Mouse (Mus musculus) small intestine, adult 2 months (tissue): Measurements from ENCODE around the gene Pgm2. TPM values are rescaled to one million over a fixed set of nuclear protein-coding genes. Genes with fewer than 3 reads are reported as not detected.
A peak's percentile ranks its signal among the peaks of the same experiment; 100 is the strongest.

Experiments used
- H3K27ac ChIP-seq: fragments of 200-500 bp; 2 replicates; pipeline ENCODE4 v1.5.1; 2012; ENCODE audit warnings: low read depth, low read length, control low read depth, inconsistent platforms; ENCODE audit not compliant: insufficient read depth
- H3K27me3 ChIP-seq: fragments of 200-500 bp; 2 replicates; pipeline ENCODE4 v1.6.1; 2012; ENCODE audit warnings: mild to moderate bottlenecking, moderate library complexity, low read length, inconsistent platforms; ENCODE audit not compliant: control insufficient read depth, insufficient read depth
- H3K36me3 ChIP-seq: fragments of 200-500 bp; 2 replicates; pipeline ENCODE4 v1.6.1; 2012; ENCODE audit warnings: mild to moderate bottlenecking, low read length, control low read depth, inconsistent platforms; ENCODE audit not compliant: control insufficient read depth, insufficient read depth
- H3K4me1 ChIP-seq: fragments of 200-500 bp; 2 replicates; pipeline ENCODE4 v1.6.1; 2012; ENCODE audit warnings: low read length, inconsistent platforms, mixed read lengths; ENCODE audit not compliant: control insufficient read depth, insufficient read depth, insufficient read length
- H3K4me3 ChIP-seq: fragments of 200-500 bp; 2 replicates; pipeline ENCODE4 v1.5.1; 2012; ENCODE audit warnings: low read depth, mild to moderate bottlenecking, control low read depth, inconsistent platforms, low read length, moderate library complexity
- CTCF ChIP-seq: fragments of 200-500 bp; IDR thresholded peaks from 2 replicates; pipeline ENCODE4 v1.5.1; 2012; ENCODE audit warnings: low read depth, mild to moderate bottlenecking, control low read depth, inconsistent platforms, low read length, moderate library complexity, mixed read lengths; ENCODE audit not compliant: insufficient replicate concordance, insufficient read length; ENCODE audit errors: extremely low read depth
- POLR2A ChIP-seq: fragments of 200-500 bp; IDR thresholded peaks from 2 replicates; pipeline ENCODE4 v1.6.1; 2012; ENCODE audit warnings: low read depth, mild to moderate bottlenecking, control low read depth, inconsistent platforms, low read length, moderate library complexity
- WGBS: fragments of 180-500 bp; shearing (Covaris S2); methylation state at CpG from one replicate; pipeline ENCODE4 v1.1.7; 2018; 5-methylcytosine and 5-hydroxymethylcytosine counted together
- polyA plus RNA-seq: library from polyadenylated mRNA; depleted of rRNA; stranded (reverse); fragments of >200 nt; gene quantifications from 2 replicates; pipeline ENCODE4 v1.2.3, GENCODE M21; 2012

Pgm2 gene
- polyA plus RNA-seq, 1 experiment: 82.8 TPM

DNA sequence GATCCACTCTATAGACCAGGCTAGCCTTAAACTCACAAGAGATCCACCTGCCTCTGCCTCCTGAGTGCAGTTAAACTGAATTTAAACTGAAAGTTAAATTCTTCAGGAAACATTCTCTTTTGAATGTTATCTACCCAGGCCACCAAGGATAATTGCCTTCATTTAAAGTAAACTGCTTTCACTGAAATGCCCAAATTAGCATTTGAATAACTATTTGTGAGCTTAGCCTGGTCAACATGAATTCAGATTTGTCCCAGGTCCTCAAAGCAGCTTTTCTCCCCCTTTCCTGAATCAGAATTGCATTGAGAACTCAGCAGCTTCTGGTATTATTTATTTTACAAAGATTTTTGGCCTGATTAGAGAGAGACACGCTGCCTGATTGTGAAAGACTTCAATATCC is 24.4 kb downstream of the Pgm2 start:
- Histone ChIP-seq H3K27me3 (no peaks in the 10 kb centered on the region), H3K4me3 (no peak overlapping the region), H3K4me1 (peaks cover 5% of the 10 kb centered on the region; the same call in 1 of the 2 replicates), H3K36me3 (peaks cover 39% of the 10 kb centered on the region), H3K27ac (no peak overlapping the region)
- 96% methylated on average over 1 of the region's 1 CpGs for WGBS
- TF ChIP-seq POLR2A: no peak
- TF ChIP-seq CTCF: no peak

DNA sequence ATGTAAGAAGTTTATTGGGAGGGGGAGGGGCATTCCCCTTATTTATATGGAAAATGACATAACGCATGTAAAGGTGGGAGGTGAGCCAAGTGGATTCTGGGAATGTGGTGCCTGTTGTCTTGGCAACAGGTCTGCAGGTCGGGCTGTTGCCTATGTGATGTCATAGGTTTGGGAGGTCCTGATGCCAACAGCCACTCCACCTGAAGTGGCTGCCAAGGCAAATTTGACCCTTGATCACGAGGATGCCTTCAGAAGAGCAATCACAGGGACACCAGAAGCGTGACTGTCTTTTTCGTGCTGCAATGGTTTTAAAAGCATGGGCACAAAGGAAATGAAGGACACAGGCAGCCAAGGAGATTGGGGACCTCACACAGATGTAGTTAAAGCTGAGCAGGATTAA is 33.0 kb downstream of the Pgm2 start:
- H3K4me1 ChIP-seq: peaks cover 2% of the 10 kb centered on the region; the same call in 1 of the 2 replicates
- TF ChIP-seq POLR2A: no peak
- no peak for TF ChIP-seq CTCF
- no peak overlapping the region for H3K27ac ChIP-seq
- H3K36me3 ChIP-seq: peaks cover 5% of the 10 kb centered on the region
- 59% methylated on average over 5 of the region's 5 CpGs for WGBS
- H3K27me3 ChIP-seq: no peaks in the 10 kb centered on the region
- no peak overlapping the region for H3K4me3 ChIP-seq

DNA sequence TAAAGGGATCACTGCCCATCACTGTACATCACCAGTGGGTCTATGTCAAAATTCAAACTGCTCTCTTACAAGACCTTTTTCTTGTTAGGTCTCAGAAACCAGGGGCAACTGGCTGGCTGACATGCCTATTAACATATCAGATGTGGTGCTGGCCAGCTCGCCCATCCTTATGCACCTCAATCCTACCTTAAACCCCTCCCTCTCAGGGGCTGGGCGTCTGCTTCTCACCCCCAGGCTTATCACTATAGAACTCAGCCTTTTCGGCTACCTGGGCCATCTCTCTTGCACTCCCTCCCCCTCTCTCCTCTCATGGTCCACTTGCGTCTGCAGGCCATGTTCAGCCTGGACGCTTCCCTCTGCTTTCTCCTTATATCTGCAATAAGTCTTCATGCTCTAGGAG is 38.8 kb downstream of the Pgm2 start:
- no peak overlapping the region for H3K27ac ChIP-seq
- TF ChIP-seq POLR2A (no peak), CTCF (no peak)
- H3K36me3 ChIP-seq: peaks cover 5% of the 10 kb centered on the region
- no peaks in the 10 kb centered on the region for H3K27me3 ChIP-seq
- no peak overlapping the region for H3K4me3 ChIP-seq
- 78% methylated on average over 5 of the region's 5 CpGs for WGBS
- H3K4me1 ChIP-seq: peaks cover 2% of the 10 kb centered on the region; the same call in 1 of the 2 replicates

DNA sequence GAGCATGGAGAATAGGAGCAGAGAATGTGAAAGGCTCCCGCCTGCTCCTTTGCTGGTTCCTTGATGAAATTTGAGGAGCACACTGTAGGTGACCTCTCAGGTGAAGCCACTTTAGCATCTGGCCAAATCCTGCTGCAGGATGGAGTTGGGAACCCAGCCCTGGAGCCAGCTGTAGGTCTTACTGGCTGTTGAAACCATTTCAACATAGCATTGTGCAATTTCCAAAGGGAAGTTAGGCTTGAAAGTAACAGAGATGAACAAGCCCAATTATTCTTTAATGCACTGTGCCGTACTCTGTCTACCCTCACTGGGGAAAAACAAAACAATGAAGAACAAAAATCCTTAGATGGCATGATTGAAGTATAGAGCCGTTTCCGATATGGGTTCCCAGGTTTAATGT is 41.2 kb downstream of the Pgm2 start:
- Histone ChIP-seq H3K27ac (no peak overlapping the region), H3K4me3 (no peak overlapping the region), H3K4me1 (peaks cover 2% of the 10 kb centered on the region; the same call in 1 of the 2 replicates), H3K36me3 (no peaks in the 10 kb centered on the region), H3K27me3 (no peaks in the 10 kb centered on the region)
- TF ChIP-seq CTCF (no peak), POLR2A (no peak)
- WGBS: 89% methylated on average over 4 of the region's 4 CpGs

DNA sequence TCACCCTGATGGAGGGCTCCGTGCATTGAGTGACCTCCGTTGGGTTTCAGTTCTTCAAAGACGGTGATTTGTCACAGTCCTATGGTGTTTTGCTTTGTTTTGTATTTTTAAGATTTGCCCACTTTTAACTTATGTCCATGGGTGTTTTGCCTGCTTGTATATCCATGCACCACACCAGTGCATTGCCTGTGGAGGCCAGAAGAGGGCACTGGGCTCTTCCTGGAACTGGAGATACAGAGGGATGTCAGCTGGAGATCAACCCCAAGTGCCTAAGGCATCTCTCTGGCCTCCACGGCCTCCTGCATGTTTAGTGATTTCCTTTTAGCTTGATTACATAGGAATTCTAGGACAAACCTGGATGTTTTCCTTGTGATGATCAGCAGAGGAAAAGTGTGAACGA is 43.6 kb downstream of the Pgm2 start:
- no peaks in the 10 kb centered on the region for H3K4me1 ChIP-seq
- H3K27ac ChIP-seq: no peak overlapping the region
- H3K36me3 ChIP-seq: no peaks in the 10 kb centered on the region
- 74% methylated on average over 5 of the region's 5 CpGs for WGBS
- H3K4me3 ChIP-seq: no peak overlapping the region
- no peaks in the 10 kb centered on the region for H3K27me3 ChIP-seq
- TF ChIP-seq CTCF: peak; percentile 64; the same call in 1 of the 2 replicates
- TF ChIP-seq POLR2A: no peak

DNA sequence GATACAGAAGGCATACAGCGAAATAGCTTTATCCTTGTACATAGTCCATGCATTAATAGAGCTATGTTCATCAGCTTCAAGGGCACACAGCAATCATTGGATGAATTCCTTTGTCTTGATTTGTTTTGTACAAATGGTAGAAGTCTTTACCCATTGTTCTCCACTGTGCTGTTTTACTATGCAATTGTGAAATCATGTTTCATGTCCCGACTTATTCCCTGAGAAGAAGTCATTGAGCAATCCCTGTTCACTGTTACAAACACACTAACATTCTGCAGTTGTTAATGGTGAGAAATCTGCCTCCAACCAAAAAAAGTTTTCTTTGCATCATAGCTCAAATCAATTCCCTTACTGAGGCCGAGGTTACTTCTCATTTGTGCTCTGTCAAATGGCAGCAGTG is 47.5 kb downstream of the Pgm2 start:
- TF ChIP-seq CTCF (no peak), POLR2A (no peak)

DNA sequence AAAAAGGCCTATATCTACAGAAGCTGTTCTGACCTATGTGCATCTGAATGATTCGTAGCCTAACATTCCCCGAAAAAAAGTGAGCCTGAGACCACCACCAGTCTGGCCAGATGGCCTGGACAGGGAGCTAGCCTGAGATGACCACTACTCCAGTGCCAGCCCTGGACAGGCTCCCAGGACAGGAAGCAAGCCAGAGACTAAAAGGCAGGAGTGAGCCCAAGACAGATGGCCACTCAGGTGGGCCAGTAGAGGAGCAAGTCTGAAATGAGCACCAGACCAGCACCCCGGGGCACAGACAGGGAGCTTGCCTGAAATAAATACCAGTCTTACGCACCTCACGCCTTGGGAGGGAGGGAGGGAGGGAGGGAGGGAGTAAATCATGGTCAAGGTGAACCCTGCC is 51.6 kb downstream of the Pgm2 start:
- Histone ChIP-seq H3K36me3 (no peaks in the 10 kb centered on the region), H3K4me3 (no peak overlapping the region), H3K4me1 (no peaks in the 10 kb centered on the region), H3K27me3 (no peaks in the 10 kb centered on the region), H3K27ac (no peak overlapping the region)
- TF ChIP-seq CTCF (no peak), POLR2A (no peak)
- 77% methylated on average over 5 of the region's 5 CpGs for WGBS

More for the DNA sequence above, 47.5 kb downstream of the Pgm2 start:
- Histone ChIP-seq H3K4me3 (no peak overlapping the region), H3K36me3 (no peaks in the 10 kb centered on the region), H3K4me1 (no peaks in the 10 kb centered on the region), H3K27me3 (no peaks in the 10 kb centered on the region), H3K27ac (no peak overlapping the region)
- WGBS: 59% methylated on average over 3 of the region's 3 CpGs
